In genomic region chr14:52899629-52900028, GRCm38 (mm10) we compare ENCODE assay signal across 6 mouse cellular contexts.
ATAC-seq lines count a peak whose summit lies in the region.

No protein-coding gene starts in this region.

- peak; percentile 29 for ATAC-seq in CD4-positive, CD25-positive, alpha-beta regulatory T cell, adult 4 months
- ATAC-seq in common myeloid progenitor, adult 5-6 weeks (replicated peaks; ENCODE audit: low read depth, poor library complexity, severe bottlenecking) = peak; percentile 77
- ATAC-seq in granulocyte monocyte progenitor cell, adult 5-6 weeks (replicated peaks; ENCODE audit: poor library complexity, severe bottlenecking) = peak; percentile 79
- peak; percentile 63 to 64; a peak in 3 of 4 replicates for ATAC-seq in hematopoietic stem cell, adult 5-6 weeks (replicated peaks in 1 of 2; ENCODE audit: insufficient read depth in 1 of 2, low FRiP score in 2 of 2, low TSS enrichment in 1 of 2, low read depth in 1 of 2, poor library complexity in 2 of 2, severe bottlenecking in 2 of 2)
- ATAC-seq in megakaryocyte, adult 5-6 weeks (ENCODE audit: poor library complexity, severe bottlenecking) = peak; percentile 83
- ATAC-seq in megakaryocyte progenitor cell, adult 5-6 weeks (replicated peaks; ENCODE audit: poor library complexity) = peak; percentile 83

Comparison
In these comparisons a context has a peak if more than half of its experiments do, and no peak if none do; other contexts are left out.
1. Peak in every context shown above with its lines: ATAC-seq.
2. ATAC-seq: peak in every context shown above with its lines; median percentile 83 in megakaryocyte, adult 5-6 weeks; 83 in megakaryocyte progenitor cell, adult 5-6 weeks; 79 in granulocyte monocyte progenitor cell, adult 5-6 weeks; 77 in common myeloid progenitor, adult 5-6 weeks; 64 in hematopoietic stem cell, adult 5-6 weeks; 29 in CD4-positive, CD25-positive, alpha-beta regulatory T cell, adult 4 months.